Mouse (Mus musculus): ENCODE data around the gene Snx18. TPM values are rescaled to one million over a fixed set of nuclear protein-coding genes. Genes with fewer than 3 reads are reported as not detected.

Snx18 gene
- polyA plus RNA-seq, 1 experiment from 2014 or later = 6.5 TPM

DNA sequence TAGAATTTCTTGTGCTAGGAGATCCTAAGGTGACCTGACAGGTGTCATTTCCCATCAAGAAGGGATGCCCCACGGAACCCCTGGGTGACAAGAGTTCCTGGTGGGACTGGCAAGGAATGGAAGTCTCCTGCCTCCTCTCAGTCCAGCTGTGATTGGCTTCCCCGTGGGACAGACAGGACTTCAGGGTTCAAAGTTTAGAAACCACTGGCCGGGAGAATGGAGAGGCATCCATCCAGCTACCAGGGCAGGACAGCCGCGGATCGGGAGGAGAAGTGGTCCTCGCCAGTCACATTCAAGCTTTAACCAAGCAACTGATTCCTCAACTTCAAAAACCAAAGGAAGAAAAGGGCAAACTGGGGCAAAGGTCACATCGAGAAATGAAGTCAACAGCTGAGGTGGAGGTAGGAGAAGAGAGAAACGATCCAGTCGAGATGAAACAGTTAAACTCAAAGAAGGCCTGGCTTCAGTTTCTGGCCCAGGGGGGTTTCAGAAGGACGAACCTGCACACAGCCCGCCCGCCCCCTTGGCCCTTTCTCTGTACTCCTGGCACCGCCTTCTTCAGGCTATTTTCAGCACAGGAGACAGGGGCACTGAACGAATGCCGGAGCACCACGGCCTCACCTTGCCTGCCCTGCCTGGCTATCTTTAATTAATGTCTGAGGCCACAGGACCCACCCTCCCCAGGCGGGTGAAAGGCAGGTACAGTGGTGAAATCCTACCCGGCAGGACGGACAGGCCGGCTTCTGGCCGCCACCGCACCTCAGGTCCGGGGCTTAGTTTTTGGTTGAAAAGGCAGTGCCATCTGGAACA lies 6.0 kb downstream of the Snx18 start:
- no peak overlapping the region for H3K9ac ChIP-seq (ENCODE audit: low read depth, low read length)

DNA sequence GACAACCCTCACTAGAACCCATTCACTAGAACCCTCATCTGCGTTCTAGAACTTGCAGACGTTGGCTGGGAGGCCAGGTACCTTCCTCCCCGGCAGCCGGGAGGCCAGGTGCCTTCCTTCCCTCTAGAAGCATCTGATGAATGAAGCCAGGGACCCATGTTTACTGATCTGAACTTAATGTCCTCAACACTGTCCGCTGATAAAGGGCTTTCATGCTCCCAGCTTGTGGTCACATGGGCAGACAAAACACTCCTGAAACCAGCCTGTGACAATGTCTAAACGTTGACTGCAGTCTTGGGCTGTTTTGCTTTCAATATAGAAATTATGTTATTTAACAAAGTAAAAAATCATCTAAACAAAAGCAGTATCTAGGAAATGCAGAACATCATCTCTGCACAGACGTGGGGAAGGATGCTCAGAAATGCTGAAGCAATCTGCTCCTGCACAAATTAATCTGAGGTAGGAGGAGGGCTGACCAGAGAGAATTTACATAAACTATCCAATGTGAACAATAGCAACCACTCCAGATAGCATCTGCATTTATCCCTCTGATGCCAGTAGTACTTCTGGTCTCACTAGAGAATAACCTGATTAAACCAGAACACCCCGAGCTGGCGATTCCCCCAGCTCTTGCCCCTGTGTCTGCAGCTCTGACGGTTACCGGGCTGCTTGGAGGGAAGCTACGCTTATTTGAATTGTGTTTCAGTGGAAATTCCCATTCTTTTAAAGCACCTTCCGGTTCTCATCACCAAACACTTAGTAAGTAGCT lies 7.4 kb downstream of the Snx18 start:
- Histone ChIP-seq H3K27ac (ENCODE audit: low read length) (no peak overlapping the region), H3K4me1 (ENCODE audit: control insufficient read depth, insufficient read depth, low read length) (peaks cover 45% of the 10 kb centered on the region), H3K4me3 (ENCODE audit: low read depth, low read length) (no peak overlapping the region), H3K9ac (ENCODE audit: low read depth, low read length) (no peak overlapping the region), H3K36me3 (ENCODE audit: control insufficient read depth, insufficient read depth, low read length) (0 out of 2 replicates have a peak, but pooled peaks cover 2% of the 10 kb centered on the region), H3K9me3 (replicated peaks; ENCODE audit: control insufficient read depth, low read length, poor library complexity, severe bottlenecking) (no peaks in the 10 kb centered on the region), H3K27me3 (ENCODE audit: control insufficient read depth, insufficient read depth, low read depth, low read length) (no peaks in the 10 kb centered on the region), H3K4me2 (ENCODE audit: low read length) (no peak overlapping the region)
- WGBS = 46% methylated on average over 13 of the region's 13 CpGs
- ATAC-seq = no peak

More for the DNA sequence above, 6.0 kb downstream of the Snx18 start:
- Histone ChIP-seq H3K27ac (ENCODE audit: low read length) (no peak overlapping the region), H3K27me3 (ENCODE audit: control insufficient read depth, insufficient read depth, low read depth, low read length) (no peaks in the 10 kb centered on the region), H3K4me2 (ENCODE audit: low read length) (peak overlapping the region; percentile 8; the same call in 1 of the 2 replicates), H3K36me3 (ENCODE audit: control insufficient read depth, insufficient read depth, low read length) (0 out of 2 replicates have a peak, but pooled peaks cover 2% of the 10 kb centered on the region), H3K4me3 (ENCODE audit: low read depth, low read length) (no peak overlapping the region), H3K9me3 (replicated peaks; ENCODE audit: control insufficient read depth, low read length, poor library complexity, severe bottlenecking) (no peaks in the 10 kb centered on the region), H3K4me1 (ENCODE audit: control insufficient read depth, insufficient read depth, low read length) (peaks cover 59% of the 10 kb centered on the region)
- WGBS = 70% methylated on average over 24 of the region's 24 CpGs
- ATAC-seq = no peak

GRCm38 (mm10) chr13:113609429-113609828 lies 8.9 kb downstream of the Snx18 start:
- H3K4me1 ChIP-seq (ENCODE audit: control insufficient read depth, insufficient read depth, low read length) = peaks cover 30% of the 10 kb centered on the region
- 0 out of 2 replicates have a peak, but pooled peaks cover 2% of the 10 kb centered on the region for H3K36me3 ChIP-seq (ENCODE audit: control insufficient read depth, insufficient read depth, low read length)
- no peak overlapping the region for H3K4me2 ChIP-seq (ENCODE audit: low read length)
- no peak overlapping the region for H3K4me3 ChIP-seq (ENCODE audit: low read depth, low read length)
- 96% methylated on average over 3 of the region's 3 CpGs for WGBS
- no peak overlapping the region for H3K27ac ChIP-seq (ENCODE audit: low read length)
- H3K27me3 ChIP-seq (ENCODE audit: control insufficient read depth, insufficient read depth, low read depth, low read length) = no peaks in the 10 kb centered on the region
- no peaks in the 10 kb centered on the region for H3K9me3 ChIP-seq (replicated peaks; ENCODE audit: control insufficient read depth, low read length, poor library complexity, severe bottlenecking)
- no peak for ATAC-seq
- H3K9ac ChIP-seq (ENCODE audit: low read depth, low read length) = no peak overlapping the region

- Histone ChIP-seq H3K27me3 (ENCODE audit: control insufficient read depth, insufficient read depth, low read depth, low read length) (no peaks in the 10 kb centered on the region), H3K9me3 (replicated peaks; ENCODE audit: control insufficient read depth, low read length, poor library complexity, severe bottlenecking) (no peaks in the 10 kb centered on the region), H3K27ac (ENCODE audit: low read length) (no peak overlapping the region), H3K36me3 (ENCODE audit: control insufficient read depth, insufficient read depth, low read length) (0 out of 2 replicates have a peak, but pooled peaks cover 2% of the 10 kb centered on the region), H3K4me1 (ENCODE audit: control insufficient read depth, insufficient read depth, low read length) (peaks cover 17% of the 10 kb centered on the region), H3K4me2 (ENCODE audit: low read length) (no peak overlapping the region), H3K9ac (ENCODE audit: low read depth, low read length) (no peak overlapping the region), H3K4me3 (ENCODE audit: low read depth, low read length) (no peak overlapping the region)
- ATAC-seq = no peak
- 76% methylated on average over 4 of the region's 4 CpGs for WGBS
Observed at GRCm38 (mm10) chr13:113607821-113608220, 10.5 kb downstream of the Snx18 start.

- peaks cover 16% of the 10 kb centered on the region for H3K4me1 ChIP-seq (ENCODE audit: control insufficient read depth, insufficient read depth, low read length)
- WGBS = 90% methylated on average over 7 of the region's 7 CpGs
- H3K36me3 ChIP-seq (ENCODE audit: control insufficient read depth, insufficient read depth, low read length) = 0 out of 2 replicates have a peak, but pooled peaks cover 2% of the 10 kb centered on the region
- H3K9ac ChIP-seq (ENCODE audit: low read depth, low read length) = no peak overlapping the region
- no peak for ATAC-seq
- no peak overlapping the region for H3K4me3 ChIP-seq (ENCODE audit: low read depth, low read length)
- no peak overlapping the region for H3K27ac ChIP-seq (ENCODE audit: low read length)
- H3K27me3 ChIP-seq (ENCODE audit: control insufficient read depth, insufficient read depth, low read depth, low read length) = no peaks in the 10 kb centered on the region
- H3K9me3 ChIP-seq (replicated peaks; ENCODE audit: control insufficient read depth, low read length, poor library complexity, severe bottlenecking) = no peaks in the 10 kb centered on the region
- no peak overlapping the region for H3K4me2 ChIP-seq (ENCODE audit: low read length)
Observed at GRCm38 (mm10) chr13:113607371-113607770, 11.0 kb downstream of the Snx18 start.

DNA sequence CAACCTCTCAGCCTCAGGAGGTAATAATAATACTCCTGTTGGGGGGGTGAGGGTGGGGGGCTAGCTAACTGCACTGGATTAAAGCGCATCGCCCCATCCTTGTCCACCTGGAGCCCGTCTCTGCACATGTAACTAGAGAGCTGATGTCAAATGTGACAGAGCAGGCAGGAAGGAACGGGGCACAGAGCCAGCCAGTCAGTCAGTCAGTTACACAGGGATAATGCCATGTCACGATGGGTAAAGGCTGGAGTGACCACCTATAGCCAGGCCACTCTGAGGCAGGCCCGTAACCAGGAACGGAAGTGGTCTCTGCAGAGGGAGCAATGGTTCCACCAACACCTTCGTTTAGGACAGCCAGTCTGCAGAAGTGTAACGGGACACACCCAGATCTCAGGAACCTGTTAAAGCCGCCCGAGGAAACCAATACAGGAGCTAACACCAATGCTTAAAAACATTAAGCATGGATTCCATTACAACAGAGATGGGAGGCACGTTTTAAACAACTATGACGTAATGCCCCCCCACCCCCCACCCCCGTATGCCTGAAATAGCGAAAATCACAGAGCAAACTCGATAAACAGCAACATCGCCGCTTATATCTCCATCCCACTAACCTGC lies 11.5 kb downstream of the Snx18 start:
- H3K4me2 ChIP-seq (ENCODE audit: low read length) = no peak overlapping the region
- WGBS = 90% methylated on average over 18 of the region's 18 CpGs
- H3K27ac ChIP-seq (ENCODE audit: low read length) = no peak overlapping the region
- H3K9ac ChIP-seq (ENCODE audit: low read depth, low read length) = no peak overlapping the region
- H3K4me3 ChIP-seq (ENCODE audit: low read depth, low read length) = no peak overlapping the region
- ATAC-seq = no peak
- H3K4me1 ChIP-seq (ENCODE audit: control insufficient read depth, insufficient read depth, low read length) = peaks cover 11% of the 10 kb centered on the region
- H3K9me3 ChIP-seq (replicated peaks; ENCODE audit: control insufficient read depth, low read length, poor library complexity, severe bottlenecking) = no peaks in the 10 kb centered on the region
- no peaks in the 10 kb centered on the region for H3K36me3 ChIP-seq (ENCODE audit: control insufficient read depth, insufficient read depth, low read length)
- no peaks in the 10 kb centered on the region for H3K27me3 ChIP-seq (ENCODE audit: control insufficient read depth, insufficient read depth, low read depth, low read length)

DNA sequence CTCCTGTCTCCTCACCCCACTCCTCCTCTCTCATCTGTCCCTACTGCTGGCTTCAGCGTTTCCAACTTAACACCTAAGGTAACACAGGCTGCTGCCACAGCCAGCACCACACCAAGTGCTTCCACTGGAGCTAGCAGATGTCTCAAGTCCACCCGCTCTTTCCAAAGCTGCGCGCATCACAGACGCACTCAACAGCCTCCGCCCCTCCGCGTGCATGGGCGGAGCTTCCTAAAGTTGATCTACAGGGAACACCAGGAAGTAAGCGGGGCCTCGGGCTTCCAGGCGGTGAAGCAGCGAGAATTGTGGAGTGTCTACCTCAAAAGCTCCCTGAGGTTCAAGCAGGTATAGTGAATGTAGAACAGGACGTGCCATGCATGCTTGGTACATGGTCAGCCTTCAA lies 12.2 kb downstream of the Snx18 start:
- no peaks in the 10 kb centered on the region for H3K36me3 ChIP-seq (ENCODE audit: control insufficient read depth, insufficient read depth, low read length)
- H3K4me2 ChIP-seq (ENCODE audit: low read length) = no peak overlapping the region
- no peak overlapping the region for H3K4me3 ChIP-seq (ENCODE audit: low read depth, low read length)
- WGBS = 89% methylated on average over 14 of the region's 14 CpGs
- no peaks in the 10 kb centered on the region for H3K9me3 ChIP-seq (replicated peaks; ENCODE audit: control insufficient read depth, low read length, poor library complexity, severe bottlenecking)
- H3K4me1 ChIP-seq (ENCODE audit: control insufficient read depth, insufficient read depth, low read length) = peaks cover 6% of the 10 kb centered on the region
- H3K9ac ChIP-seq (ENCODE audit: low read depth, low read length) = no peak overlapping the region
- H3K27me3 ChIP-seq (ENCODE audit: control insufficient read depth, insufficient read depth, low read depth, low read length) = no peaks in the 10 kb centered on the region
- H3K27ac ChIP-seq (ENCODE audit: low read length) = no peak overlapping the region
- no peak for ATAC-seq

- 92% methylated on average over 10 of the region's 10 CpGs for WGBS
- Histone ChIP-seq H3K9me3 (replicated peaks; ENCODE audit: control insufficient read depth, low read length, poor library complexity, severe bottlenecking) (no peaks in the 10 kb centered on the region), H3K27ac (ENCODE audit: low read length) (no peak overlapping the region), H3K4me1 (ENCODE audit: control insufficient read depth, insufficient read depth, low read length) (peaks cover 2% of the 10 kb centered on the region), H3K4me3 (ENCODE audit: low read depth, low read length) (no peak overlapping the region), H3K4me2 (ENCODE audit: low read length) (no peak overlapping the region), H3K36me3 (ENCODE audit: control insufficient read depth, insufficient read depth, low read length) (no peaks in the 10 kb centered on the region), H3K9ac (ENCODE audit: low read depth, low read length) (no peak overlapping the region), H3K27me3 (ENCODE audit: control insufficient read depth, insufficient read depth, low read depth, low read length) (no peaks in the 10 kb centered on the region)
- no peak for ATAC-seq
Observed at GRCm38 (mm10) chr13:113605693-113606092, 12.7 kb downstream of the Snx18 start.

Measured in midbrain, embryonic 16.5 days (tissue).